Mouse (Mus musculus) B cell, adult 62 days (primary cell): Measurements from ENCODE around the gene G0s2. TPM values are rescaled to one million over a fixed set of nuclear protein-coding genes. Genes with fewer than 3 reads are reported as not detected.

Source experiments
- total RNA-seq: library from RNA; stranded (reverse); gene quantifications from 4 replicates; pipeline ENCODE4 v1.2.4, GENCODE M21; 2023

G0s2 gene
- total RNA-seq: 0.70 TPM in 1 of 4 replicates, not detected in the others

GRCm38 (mm10) chr1:193272916-193273601 is at the start of gene G0s2:
Gene G0s2, minus strand, starts transcription at chr1:193273217.

GRCm38 (mm10) chr1:193263955-193264598 is 8.9 kb downstream of the G0s2 start, which contains the start of gene Hsd11b1:
Gene Hsd11b1, minus strand, starts transcription at chr1:193264075.

Other genes with a start within 250 kb of the G0s2 start
- not detected in 4 replicates for gene Syt14, start 237.4 kb downstream of the G0s2 start, total RNA-seq
- gene Diexf, start 142.9 kb downstream of the G0s2 start, total RNA-seq: 37.1 to 59.1 TPM (median 47.9 TPM) in 4 replicates
- 0.15 to 0.18 TPM in 2 of 4 replicates, not detected in the others for gene Irf6, start 120.1 kb downstream of the G0s2 start, total RNA-seq
- 2.7 to 3.5 TPM (median 2.8 TPM) in 4 replicates for gene A130010J15Rik, start 105.2 kb downstream of the G0s2 start, total RNA-seq
- 327 to 372 TPM (median 355 TPM) in 4 replicates for gene Traf3ip3, start 71.5 kb downstream of the G0s2 start, total RNA-seq
- 20.0 to 33.6 TPM (median 26.3 TPM) in 4 replicates for gene Lamb3, start 65.5 kb downstream of the G0s2 start, total RNA-seq
- gene Hsd11b1, start 9.1 kb downstream of the G0s2 start, total RNA-seq: 7.7 to 12.7 TPM (median 11.1 TPM) in 4 replicates
- gene Camk1g, start 97.1 kb upstream of the G0s2 start, total RNA-seq: 0.29 TPM in 1 of 4 replicates, not detected in the others